Mouse (Mus musculus): ENCODE measurements at regions not wholly inside any gene's neighbourhood (a gene's known extent, or its start where the extent isn't known, plus 50 kb on each side); places are given as distances from the start of the nearest gene placed in this dataset.
A peak's percentile ranks its signal among the peaks of the same experiment; 100 is the strongest.

DNA sequence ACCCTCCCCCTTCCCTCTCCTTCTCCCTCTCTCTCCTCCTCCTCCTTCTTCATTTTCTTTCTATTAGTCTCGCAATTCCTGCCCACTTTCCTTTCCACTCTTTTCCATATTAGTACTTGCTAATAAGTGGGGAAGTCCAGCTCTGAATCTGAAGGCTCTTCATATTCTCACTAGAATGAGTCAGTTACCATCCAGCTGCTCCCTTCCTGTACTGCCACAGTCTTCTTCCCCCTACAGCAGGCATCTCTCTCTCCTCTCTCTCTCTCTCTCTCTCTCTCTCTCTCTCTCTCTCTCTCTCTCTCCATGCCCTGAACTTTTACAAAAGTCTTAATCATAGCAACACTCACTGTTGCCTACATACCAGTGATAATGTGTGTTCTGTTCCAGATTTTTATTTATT lies 226.6 kb upstream of the Pter start:
- intact Hi-C loops (cut with DNase I), result no loop called here

DNA sequence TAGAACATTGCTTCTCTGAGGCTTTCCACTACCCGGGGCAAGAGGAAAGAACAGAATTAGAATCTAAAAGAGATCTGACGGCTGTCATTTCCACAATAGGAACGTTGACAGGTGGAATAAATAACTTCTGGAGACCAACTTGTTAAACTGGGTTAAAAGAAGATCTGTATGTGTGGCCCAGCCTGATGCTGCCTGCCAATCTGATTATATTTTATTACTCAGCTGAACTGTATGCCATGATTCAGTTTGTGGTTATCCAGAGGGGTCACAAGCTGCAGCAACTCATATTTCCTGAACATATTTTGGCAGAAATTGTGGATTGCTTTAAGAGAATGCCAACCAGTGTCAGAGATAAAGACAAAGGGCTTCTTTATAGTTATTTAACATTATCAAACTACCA lies 224.5 kb upstream of the Pter start:
- intact Hi-C loops (cut with DNase I), result no loop called here
- DNase-seq, result no peak

More for the DNA sequence above, 226.6 kb upstream of the Pter start:
- DNase-seq, result no peak

DNA sequence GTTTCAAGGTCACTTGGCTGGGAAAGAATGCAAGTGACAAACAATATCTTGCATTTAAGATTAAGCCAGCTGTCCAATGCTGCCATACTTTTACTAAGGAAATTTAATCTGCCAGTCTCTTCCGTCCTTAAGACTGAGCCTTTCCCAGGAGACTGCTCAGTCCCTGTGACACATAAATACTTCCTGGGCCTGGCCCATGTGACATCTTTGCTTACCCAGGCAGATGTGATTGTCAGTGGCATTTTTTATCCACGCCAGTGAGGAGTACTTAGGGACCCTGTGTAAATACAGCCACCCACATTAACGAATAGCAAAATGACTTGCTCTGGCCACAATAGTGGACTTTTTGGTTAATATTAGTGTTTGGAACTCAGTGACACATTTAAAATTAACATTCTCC lies 216.3 kb upstream of the Pter start:
- intact Hi-C loops (cut with DNase I), result loop anchor here (10.0 kb wide), 1 partner anchor 557 kb away; no protein-coding TSS in a partner anchor
- DNase-seq, result no peak

DNA sequence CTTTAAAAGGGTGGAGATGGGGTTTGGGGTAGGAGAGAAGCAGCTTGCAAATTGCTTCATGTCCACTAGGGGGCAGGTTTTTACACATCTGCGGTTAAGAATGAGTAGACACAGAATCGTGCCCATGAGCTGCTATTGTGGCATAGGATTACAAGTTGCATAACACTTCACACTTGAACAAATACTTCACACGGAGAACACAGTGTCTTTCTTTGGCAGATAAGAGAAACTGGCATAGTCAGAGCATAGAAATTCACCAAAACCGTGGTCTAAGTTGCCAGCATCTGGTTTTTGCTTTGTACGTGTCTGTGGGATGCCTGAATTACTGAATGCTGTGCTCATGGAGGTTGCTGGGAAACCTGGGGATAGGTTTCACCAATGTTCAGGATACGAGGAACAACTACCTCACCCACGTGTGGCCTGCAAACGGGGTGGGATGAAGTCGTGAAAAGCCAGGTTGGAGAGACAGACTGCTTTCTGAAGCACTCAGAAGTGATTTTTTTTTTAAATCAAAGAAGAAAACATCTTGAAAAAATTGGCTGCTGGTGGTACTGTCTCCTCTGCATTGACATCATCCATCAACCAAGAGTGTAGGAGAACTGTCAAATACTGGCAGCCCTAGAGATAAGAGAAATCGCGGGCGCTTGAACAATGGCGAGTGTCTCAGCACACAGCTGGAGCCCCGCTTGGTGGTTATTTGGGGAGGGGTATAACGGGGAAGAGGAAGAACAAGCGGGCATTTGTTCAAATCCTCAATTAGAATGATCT lies 214.5 kb upstream of the Pter start:
- intact Hi-C loops (cut with DNase I), result loop anchor here (2.0 to 10.0 kb wide), 2 partner anchors 529 to 555 kb away; no protein-coding TSS in a partner anchor
- peak; percentile 34 to 57 for DNase-seq

DNA sequence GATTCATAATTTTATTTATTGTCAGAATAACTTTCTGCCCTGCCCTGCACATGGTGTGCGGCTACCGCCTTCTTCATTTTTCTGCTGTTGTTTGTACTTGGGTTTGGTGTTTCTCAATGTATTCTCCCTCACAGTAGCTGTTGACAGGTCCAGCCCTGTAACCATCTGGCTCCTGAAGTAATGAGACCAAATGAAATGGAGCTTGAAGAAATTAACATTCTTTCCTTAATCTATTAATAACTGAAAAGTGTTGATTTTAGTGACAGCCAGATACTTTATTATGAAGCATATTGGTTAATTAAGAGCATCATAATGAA lies 214.0 kb upstream of the Pter start:
- DNase-seq, result peak in 1 of 2 experiments; percentile 4
- intact Hi-C loops (cut with DNase I), result loop anchor here (2.0 to 10.0 kb wide), 2 partner anchors 529 to 555 kb away; no protein-coding TSS in a partner anchor

DNA sequence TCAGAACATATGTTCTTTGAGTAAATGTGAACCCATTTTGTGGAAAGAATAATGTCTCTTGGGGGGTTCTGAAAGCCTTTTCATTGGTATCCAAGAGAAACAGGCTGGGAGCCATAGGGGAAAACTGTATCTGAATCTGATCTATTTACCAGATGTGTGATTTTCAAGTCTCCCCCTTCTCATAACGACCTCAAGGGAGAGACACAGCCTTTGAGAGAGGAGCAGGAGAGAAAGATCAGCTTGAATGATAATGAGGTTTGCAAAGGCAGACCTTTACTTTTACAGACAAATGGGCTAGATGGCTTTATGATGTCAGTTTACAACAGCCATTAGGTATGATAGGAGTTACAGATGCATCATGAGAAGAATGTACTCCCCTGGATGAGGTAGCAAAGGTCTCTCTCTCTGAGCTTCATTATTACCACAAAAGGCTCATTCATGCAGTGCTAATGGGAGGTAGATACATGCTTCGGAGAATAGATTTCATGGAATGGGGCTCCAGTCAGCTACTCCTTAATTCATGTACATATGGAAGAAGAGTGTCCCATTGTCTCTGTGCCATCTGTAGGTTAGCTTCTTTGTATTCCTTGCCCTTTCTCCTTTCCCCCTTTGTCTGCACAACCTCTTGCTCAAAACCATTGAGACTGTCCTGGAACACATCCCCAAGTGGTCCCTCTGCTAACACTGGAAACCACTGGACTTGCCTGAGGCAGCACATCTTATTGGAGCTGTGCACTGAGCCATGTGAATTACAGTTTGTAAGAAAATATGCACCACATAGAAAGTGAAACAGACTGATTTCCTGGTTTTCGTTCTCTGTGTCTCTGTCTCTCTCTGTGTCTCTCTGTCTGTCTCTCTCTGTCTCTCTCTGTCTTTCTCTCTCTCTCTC lies 207.5 kb upstream of the Pter start:
- DNase-seq, result no peak
- intact Hi-C loops (cut with DNase I), result no loop called here

DNA sequence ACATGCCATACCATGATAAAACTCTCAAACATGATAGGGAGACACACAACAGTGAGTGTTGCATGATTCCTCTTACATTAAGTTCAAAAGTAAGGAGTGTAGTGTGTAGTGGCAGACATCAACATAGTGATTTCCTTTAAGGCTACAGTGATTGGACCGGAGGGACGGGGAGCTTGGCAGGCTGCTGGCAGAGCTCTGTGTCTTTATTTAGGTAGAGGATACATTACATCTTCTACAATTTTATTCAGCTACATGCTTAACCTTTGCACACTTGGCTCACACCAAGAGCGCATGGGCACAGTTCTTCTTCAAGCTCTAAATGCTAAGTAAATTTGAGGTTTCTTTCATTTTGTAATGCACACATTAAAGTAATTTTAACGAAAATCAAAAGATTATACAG lies 194.6 kb upstream of the Pter start:
- intact Hi-C loops (cut with DNase I), result no loop called here
- DNase-seq, result no peak

DNA sequence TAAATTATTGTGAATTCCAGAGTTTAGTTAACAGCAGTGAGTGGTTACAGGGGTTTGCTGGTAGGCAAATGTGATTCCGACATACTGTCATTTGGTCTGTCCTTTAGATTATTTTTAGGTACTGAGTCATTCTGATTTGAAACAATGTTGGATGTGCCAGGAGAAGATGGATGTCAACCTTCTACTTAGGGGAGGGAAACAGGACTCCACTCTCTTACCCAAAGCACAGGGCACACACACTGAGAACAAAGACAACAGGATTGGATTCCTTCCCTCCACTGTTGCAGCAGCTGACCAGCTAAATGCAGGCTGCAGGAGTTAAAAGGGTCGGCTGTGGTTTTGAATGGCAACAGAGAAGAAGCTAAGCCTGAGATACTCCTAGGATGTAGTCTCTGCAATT lies 186.7 kb upstream of the Pter start:
- intact Hi-C loops (cut with DNase I), result no loop called here
- no peak for DNase-seq

DNA sequence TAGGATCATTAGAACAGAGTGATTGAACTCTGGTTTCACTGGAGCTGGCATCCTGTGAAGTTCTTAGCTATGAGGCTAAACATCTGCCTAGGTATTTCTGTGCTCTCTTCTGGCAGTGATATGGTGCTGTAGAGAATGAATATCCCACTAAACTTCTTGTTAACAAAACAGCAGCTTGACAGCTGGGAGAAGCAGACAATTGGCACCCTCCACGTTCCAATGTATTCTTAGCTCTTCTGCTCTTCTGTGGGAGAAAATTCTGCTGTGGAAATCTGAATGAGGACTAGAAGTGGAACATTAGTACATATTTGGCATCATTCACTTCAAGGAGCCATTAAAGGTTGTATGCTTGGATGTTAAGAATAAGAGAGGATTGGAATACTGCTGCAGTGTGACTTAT lies 177.0 kb upstream of the Pter start:
- DNase-seq, result no peak
- intact Hi-C loops (cut with DNase I), result no loop called here

DNA sequence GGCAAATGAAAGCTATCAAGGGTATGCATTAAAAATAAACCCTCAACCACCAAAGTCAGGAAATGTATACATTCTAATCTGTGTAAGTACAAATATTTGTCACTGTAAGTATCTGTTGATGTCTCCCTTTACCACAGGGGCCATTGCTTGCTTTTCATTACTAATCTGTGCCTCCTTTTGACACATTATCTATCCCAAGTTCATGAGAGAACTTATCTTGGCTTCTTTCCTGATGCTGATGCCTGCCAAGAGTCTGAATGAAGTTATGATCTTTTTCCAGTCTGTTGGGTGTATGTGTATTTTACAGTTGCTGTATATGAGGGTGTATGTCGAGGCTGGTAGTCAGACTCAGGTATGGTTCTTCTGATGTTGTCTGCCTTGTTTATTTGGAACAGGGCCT lies 165.0 kb upstream of the Pter start:
- DNase-seq, result peak in 1 of 2 experiments; percentile 16
- intact Hi-C loops (cut with DNase I), result no loop called here

DNA sequence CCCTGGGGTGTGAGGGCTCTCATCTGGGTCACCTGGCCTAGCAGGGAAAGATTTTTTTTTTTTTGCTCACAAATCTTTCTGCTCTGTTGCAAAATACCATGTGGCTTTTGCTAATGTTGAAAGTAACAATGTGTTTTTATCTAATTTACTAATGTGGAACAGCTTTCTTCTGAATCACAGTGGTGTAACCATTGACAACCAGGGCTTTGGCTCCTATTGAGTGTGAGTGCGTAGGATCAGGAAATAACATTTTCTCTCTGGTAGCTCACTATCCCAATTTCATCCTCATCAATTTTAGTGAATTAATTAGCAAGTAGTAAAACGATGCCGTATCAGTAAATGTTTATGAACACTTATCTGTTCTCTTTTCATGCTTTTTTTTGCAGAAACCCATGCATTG lies 163.9 kb upstream of the Pter start:
- no peak for DNase-seq
- intact Hi-C loops (cut with DNase I), result no loop called here

DNA sequence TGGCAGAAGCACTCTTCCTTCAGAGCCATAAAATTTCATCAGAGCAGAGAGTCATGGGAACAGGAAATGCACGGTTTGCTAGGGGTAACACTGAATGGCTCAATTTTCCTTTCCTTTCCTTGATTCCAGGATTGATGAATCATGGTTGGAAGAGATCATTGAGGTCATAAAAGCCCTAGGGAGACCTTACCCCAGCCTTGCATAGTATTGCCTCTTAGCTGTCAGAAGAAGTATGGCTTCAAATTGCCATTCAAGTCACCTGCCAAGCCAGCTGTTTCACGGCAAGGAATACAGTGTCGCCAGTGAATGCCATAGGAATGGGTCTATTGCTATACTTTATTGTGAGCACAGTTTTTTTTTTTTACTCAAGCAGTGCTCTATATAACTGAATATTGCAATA lies 162.4 kb upstream of the Pter start:
- intact Hi-C loops (cut with DNase I), result no loop called here
- no peak for DNase-seq

DNA sequence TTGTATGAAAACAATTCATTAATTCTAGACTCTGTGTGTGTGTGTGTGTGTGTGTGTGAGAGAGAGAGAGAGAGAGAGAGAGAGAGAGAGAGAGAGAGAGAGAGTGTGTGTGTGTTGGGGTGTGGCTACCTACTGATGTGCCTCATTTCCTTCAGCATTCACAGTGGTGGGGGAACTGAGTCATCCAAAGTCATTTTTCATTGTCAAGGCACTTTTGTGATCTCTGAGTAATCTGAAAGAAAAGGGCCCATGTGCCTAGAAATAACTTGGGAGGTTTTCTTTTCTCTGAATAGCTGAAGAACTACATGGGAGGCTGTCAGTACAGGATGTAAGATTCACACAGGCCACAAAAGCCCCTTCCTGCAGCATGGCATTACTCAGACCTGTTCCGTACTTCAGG lies 159.3 kb upstream of the Pter start:
- no peak for DNase-seq
- intact Hi-C loops (cut with DNase I), result no loop called here

DNA sequence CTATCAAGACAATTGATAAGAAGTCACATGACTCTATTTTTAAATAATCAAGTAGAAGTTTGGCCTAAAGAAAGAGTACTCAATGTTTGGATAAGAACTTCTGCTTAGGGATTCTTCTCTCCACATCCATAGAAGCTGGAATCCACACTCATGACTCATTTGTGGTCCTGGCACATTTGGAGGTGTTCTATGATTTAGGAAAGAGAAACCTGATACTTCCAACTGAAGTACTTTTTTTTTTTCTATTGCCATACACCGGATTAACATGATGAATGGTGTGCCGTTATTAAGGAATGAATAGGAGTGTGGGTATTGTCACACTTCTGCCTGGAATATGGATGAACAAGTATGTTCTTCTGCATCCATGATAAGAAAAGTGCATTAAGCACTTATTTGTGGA lies 158.5 kb upstream of the Pter start:
- intact Hi-C loops (cut with DNase I), result no loop called here
- no peak for DNase-seq

DNA sequence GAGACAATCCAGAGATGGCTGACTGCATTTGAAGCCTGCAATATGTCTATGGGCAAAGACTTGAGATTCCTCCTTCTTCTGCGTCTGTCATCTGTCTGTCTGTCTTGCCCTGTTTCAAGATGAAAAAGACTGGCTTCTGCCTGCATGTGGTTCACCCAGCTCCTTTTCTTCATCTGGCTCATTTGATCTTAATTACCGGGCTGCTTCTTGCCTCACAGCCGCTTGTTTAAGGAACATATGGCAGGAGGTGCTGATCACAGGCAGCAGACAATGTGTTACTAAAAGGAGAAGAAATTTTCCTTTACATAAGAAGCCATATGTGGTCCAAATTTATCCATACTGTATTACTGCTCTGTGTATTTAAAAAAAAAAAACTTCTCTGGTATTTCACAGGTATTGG lies 147.0 kb upstream of the Pter start:
- intact Hi-C loops (cut with DNase I), result no loop called here
- no peak for DNase-seq

DNA sequence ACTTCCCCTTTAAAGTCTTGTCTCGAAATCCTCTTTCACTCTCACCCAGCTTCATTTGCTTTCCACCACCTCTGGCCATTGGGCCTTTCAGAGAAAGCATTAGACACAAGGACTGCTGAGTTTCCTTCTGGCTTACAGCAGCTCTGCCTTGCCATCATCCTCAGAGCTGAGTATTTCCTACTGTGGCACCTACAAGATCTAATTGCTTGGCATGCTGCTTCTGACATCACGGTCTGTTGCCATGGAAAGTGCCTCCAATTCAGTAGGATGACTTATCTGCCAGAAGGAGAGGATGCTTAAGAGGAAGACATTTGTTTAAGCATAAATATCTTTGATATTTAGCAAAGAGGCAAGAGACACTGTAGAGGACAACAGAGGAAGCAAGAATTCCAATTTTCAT lies 146.1 kb upstream of the Pter start:
- intact Hi-C loops (cut with DNase I), result no loop called here
- no peak for DNase-seq

DNA sequence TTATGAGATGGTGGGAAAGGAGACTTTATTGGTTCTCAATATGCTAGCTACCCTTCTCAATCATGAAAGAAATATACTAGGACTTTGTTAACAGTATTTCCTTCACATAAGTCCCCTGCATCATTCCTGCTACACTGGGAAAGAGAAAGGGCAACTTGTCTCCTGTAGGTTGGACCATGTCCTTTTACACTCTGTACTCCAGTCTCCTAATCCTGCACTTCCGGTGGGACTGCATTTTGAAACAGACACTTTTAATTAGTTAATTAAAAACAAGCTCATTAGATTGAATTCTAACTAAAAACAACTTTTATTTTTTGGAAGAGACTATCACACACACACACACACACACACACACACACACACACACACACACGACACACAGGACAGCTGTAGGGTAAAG lies 131.2 kb upstream of the Pter start:
- intact Hi-C loops (cut with DNase I), result no loop called here

DNA sequence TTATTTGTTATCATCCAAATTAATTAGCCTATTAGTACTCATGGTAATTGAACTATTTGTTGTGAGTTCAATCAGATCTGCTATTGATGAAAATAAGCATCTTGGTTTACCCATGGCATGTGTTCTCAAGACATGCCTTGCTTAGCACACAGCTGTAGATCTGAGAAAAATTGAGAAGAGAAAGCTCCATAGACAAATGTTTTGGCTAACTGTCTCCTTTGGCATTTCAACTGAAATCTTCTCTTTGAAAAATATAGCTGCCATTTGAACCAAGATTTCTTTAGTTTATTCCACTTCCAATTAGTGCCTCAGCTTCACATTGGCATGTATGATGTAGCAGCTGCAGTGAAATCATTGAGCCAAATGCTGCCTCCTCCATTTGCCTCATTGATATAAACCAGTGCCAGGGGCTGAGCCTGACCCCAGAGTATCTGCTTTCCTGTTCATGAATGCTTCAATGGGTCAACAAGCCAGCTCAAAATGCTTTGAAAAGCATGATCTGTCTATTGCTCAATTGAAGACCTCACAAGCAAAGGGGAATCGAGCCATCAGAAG lies 126.1 kb upstream of the Pter start:
- intact Hi-C loops (cut with DNase I), result no loop called here

More for the DNA sequence above, 131.2 kb upstream of the Pter start:
- no peak for DNase-seq

DNA sequence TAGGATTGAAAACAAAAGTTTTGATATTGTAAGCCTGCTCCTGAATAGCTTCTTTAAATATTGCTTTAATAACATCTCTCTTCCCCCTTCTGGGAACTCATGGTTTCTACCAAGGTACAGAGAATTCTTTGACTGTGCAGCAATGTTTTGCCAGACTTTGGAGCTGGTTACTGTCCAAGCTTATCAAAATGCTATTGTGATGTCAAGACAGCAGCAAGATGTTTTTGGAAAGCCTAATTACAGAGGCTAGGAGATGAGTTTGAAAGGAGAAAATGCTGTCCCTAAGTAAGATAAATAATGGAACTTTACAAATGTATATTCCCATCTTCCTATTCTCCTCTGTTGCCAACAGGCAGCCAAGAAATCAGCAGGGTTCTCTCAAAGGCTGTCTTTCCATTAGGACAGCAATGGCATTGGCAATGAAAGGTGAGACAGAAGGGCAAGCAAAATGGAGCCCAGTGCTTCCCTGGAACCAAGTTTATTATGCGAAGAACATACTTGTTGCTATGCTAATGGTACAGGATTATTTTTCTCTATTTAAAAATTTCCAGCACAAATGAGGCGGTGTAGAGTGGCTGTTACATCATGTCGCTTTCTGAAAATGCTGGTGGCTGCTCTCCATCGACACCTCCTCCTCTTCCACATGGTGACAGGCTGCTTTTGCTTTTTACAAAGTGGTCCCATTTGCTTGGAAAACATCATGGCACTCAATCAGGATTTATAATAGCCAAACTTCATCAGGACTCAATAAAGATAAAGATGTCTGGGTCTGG lies 124.5 kb upstream of the Pter start:
- no peak for DNase-seq
- intact Hi-C loops (cut with DNase I), result no loop called here

More for the DNA sequence above, 126.1 kb upstream of the Pter start:
- no peak for DNase-seq

DNA sequence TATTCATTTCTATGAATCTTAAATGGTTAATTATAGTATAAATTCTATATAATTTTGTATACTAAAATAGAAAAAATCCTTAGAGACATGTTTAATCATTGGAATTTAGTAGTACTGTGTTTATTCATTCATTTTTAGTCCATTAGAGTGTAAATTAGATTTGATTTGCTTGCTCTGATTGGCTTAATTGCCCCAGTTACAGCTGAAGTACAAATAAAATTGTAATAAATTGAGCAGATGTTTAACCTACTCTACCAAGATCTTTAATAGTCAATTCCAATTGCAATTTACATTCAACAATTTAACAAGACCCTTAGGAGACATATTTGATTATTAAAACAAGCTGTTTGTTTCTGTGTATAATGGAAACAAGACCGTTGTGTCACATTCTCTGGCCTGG lies 121.2 kb upstream of the Pter start:
- no peak for DNase-seq
- intact Hi-C loops (cut with DNase I), result no loop called here

DNA sequence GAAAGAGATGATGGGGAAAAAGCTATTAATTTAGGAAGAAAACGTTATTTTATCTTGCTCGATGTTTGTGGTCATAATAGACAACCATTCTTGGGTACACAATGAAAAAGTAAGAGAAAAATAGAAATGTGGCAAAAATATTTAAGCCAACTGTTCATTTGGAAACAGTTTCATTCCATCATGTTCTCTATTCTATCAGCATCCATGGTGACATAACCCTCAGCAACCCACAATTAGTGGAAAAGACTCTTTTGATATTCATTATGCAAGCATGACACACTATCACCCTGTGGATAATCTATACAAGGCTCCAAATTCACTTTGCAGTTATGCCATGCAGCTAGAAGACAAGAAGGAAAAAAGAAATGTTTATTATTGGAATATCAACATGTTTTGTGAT lies 118.7 kb upstream of the Pter start:
- DNase-seq, result no peak
- intact Hi-C loops (cut with DNase I), result no loop called here
